Mouse (Mus musculus): ENCODE results near the gene Pagr1a. TPM values are rescaled to one million over a fixed set of nuclear protein-coding genes. Genes with fewer than 3 reads are reported as not detected.

The Pagr1a gene
- total and polyA plus RNA-seq, 3 experiments, result 60.2 to 85.9 TPM; not detected in 1

DNA sequence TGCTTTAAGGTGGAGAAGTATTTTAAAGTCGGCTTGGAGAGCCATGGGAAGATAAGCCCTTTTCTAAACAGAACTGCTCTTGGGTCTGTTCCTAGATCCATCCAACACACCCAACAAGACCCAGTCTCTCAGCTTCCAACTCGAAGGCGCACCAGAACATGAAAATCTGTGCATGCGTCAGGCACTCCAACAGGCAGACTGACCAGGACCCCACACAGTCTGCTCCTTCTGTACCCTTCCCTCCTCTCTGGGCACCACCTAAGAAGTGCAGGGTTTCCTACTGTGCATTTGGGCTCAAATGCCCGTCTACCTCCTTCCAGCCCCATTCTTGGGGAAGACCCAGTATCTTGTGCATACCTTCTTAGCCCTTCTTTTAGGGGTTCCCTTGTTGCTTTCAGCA lies 3.3 kb upstream of the Pagr1a start:
- no peak overlapping the region for H3K4me3 ChIP-seq (ENCODE audit: control insufficient read depth in 1 of 2, insufficient read depth in 1 of 2, low read depth in 2 of 2, low read length in 2 of 2)
- no peaks in the 10 kb centered on the region for H3K27me3 ChIP-seq (ENCODE audit: control insufficient read depth in 1 of 2, insufficient read depth in 2 of 2, low read length in 2 of 2)
- H3K4me1 ChIP-seq (ENCODE audit: control insufficient read depth in 1 of 2, insufficient read depth in 2 of 2, low read length in 2 of 2), result peaks cover 0 to 17% of the 10 kb centered on the region in 2 experiments; a peak in 3 of 4 replicates
- no peak for TF ChIP-seq BHLHE40 (IDR thresholded peaks at IDR 0.05; ENCODE audit: borderline replicate concordance, low read depth, low read length)
- TF ChIP-seq ZMIZ1 (IDR thresholded peaks at IDR 0.05; ENCODE audit: low read depth, low read length), result 0 out of 2 replicates have a peak, but pooled peaks have one; percentile 6
- H3K9me3 ChIP-seq (replicated peaks; ENCODE audit: insufficient read depth, low read length), result no peaks in the 10 kb centered on the region
- no peak overlapping the region for H3K27ac ChIP-seq (ENCODE audit: control insufficient read depth, low read depth, low read length)
- DNase-seq (ENCODE audit: low read depth, low spot score), result peak; percentile 38
- no peak overlapping the region for H3K9ac ChIP-seq (ENCODE audit: control insufficient read depth, low read depth, low read length, poor library complexity, severe bottlenecking)
- H3K36me3 ChIP-seq (ENCODE audit: control insufficient read depth in 1 of 2, insufficient read depth in 2 of 2, low read length in 2 of 2), result peaks cover 0 to 26% of the 10 kb centered on the region in 2 experiments; a peak in 3 of 4 replicates
- peaks cover 47% of the 10 kb centered on the region for H3K79me2 ChIP-seq (ENCODE audit: control insufficient read depth, insufficient read depth, low read length, poor library complexity)

DNA sequence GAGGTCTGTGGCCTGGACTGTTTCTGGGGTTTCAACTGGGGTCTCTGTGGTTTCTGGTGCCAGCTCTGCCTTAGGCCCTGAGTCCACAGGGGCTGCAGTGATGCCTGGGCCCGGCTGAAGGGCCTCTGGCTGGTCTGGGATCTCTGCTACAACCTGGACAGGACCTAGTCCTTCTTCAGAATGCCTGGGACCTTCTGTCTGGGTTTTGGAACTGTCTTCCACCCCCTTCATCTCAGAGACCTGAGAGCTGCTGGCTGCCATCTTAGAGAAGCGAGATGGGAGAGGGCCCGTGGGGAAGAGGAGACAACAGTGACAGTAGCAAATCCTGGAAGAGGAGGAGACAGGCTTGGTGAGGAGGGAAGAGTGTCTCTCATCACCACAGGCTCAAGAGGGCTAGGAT lies 2.9 kb upstream of the Pagr1a start:
- TF ChIP-seq POLR2A (IDR thresholded peaks at IDR 0.05; ENCODE audit: control insufficient read depth in 1 of 2, insufficient read depth in 1 of 2, low read depth in 1 of 2, low read length in 2 of 2, poor library complexity in 1 of 2) (no peak), KAT2A (conservative IDR thresholded peaks at IDR 0.05; ENCODE audit: low read depth, low read length) (no peak), TCF12 (IDR thresholded peaks at IDR 0.05; ENCODE audit: low read depth, low read length) (no peak), USF2 (IDR thresholded peaks at IDR 0.05; ENCODE audit: borderline replicate concordance in 1 of 2, insufficient read depth in 1 of 2, low read depth in 1 of 2, low read length in 2 of 2) (no peak), CHD1 (IDR thresholded peaks at IDR 0.05; ENCODE audit: low read depth, low read length) (no peak), TBP (IDR thresholded peaks at IDR 0.05; ENCODE audit: low read depth, low read length) (no peak), USF1 (IDR thresholded peaks at IDR 0.05; ENCODE audit: low read depth, low read length) (no peak), TAL1 (IDR thresholded peaks at IDR 0.05; ENCODE audit: low read length) (no peak), NRF1 (IDR thresholded peaks at IDR 0.05; ENCODE audit: insufficient read depth, low read depth, low read length, poor library complexity, severe bottlenecking) (no peak), MAZ (IDR thresholded peaks at IDR 0.05; ENCODE audit: low read depth, low read length) (no peak), JUND (IDR thresholded peaks at IDR 0.05; ENCODE audit: low read depth, low read length) (no peak)
- H3K27me3 ChIP-seq (ENCODE audit: control insufficient read depth in 1 of 2, insufficient read depth in 2 of 2, low read length in 2 of 2), result no peaks in the 10 kb centered on the region
- H3K9ac ChIP-seq (ENCODE audit: control insufficient read depth, low read depth, low read length, poor library complexity, severe bottlenecking), result no peak overlapping the region
- peaks cover 0 to 26% of the 10 kb centered on the region in 2 experiments; a peak in 3 of 4 replicates for H3K36me3 ChIP-seq (ENCODE audit: control insufficient read depth in 1 of 2, insufficient read depth in 2 of 2, low read length in 2 of 2)
- peaks cover 0 to 19% of the 10 kb centered on the region in 2 experiments; a peak in 3 of 4 replicates for H3K4me1 ChIP-seq (ENCODE audit: control insufficient read depth in 1 of 2, insufficient read depth in 2 of 2, low read length in 2 of 2)
- DNase-seq (ENCODE audit: low read depth, low spot score), result no peak
- H3K79me2 ChIP-seq (ENCODE audit: control insufficient read depth, insufficient read depth, low read length, poor library complexity), result peaks cover 45% of the 10 kb centered on the region
- no peaks in the 10 kb centered on the region for H3K9me3 ChIP-seq (replicated peaks; ENCODE audit: insufficient read depth, low read length)
- H3K27ac ChIP-seq (ENCODE audit: control insufficient read depth, low read depth, low read length), result no peak overlapping the region
- H3K4me3 ChIP-seq (ENCODE audit: control insufficient read depth in 1 of 2, insufficient read depth in 1 of 2, low read depth in 2 of 2, low read length in 2 of 2), result no peak overlapping the region

DNA sequence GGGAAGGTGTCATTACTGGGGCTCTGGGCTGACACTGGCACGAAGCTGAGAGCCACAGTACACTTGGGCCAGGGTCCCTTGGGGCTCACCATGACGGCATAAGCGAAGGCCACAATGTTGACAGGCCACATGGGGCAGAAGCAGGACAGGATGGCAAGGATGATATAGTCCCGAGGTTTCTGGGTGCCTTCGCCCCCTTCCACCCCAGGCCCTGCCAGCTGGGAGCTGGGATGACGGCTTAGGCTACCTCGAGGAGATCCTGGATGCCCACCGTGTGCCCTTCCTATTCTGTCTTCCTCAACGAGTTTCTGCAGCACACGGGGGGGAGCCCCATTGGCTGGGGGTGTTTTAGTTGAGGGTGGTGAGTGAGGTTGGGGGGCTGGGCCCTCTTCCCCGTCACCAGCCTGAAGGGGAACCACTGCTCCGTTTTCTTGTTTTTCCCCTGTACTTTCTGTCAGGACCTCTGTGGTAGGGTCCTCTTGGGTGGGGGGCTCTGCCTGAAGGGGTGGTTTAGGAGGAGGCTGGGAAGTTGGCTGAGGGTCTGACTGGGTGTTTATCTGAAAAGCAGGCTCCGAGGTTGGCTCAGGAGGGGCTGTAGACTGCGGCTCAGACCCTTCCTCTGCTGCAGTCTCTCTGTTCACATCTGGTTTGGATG lies 2.3 kb upstream of the Pagr1a start:
- Histone ChIP-seq H3K36me3 (ENCODE audit: control insufficient read depth in 1 of 2, insufficient read depth in 2 of 2, low read length in 2 of 2) (peaks cover 0 to 26% of the 10 kb centered on the region in 2 experiments; a peak in 3 of 4 replicates), H3K9ac (ENCODE audit: control insufficient read depth, low read depth, low read length, poor library complexity, severe bottlenecking) (no peak overlapping the region), H3K4me3 (ENCODE audit: control insufficient read depth in 1 of 2, insufficient read depth in 1 of 2, low read depth in 2 of 2, low read length in 2 of 2) (no peak overlapping the region), H3K27me3 (ENCODE audit: control insufficient read depth in 1 of 2, insufficient read depth in 2 of 2, low read length in 2 of 2) (no peaks in the 10 kb centered on the region), H3K27ac (ENCODE audit: control insufficient read depth, low read depth, low read length) (no peak overlapping the region), H3K9me3 (replicated peaks; ENCODE audit: insufficient read depth, low read length) (no peaks in the 10 kb centered on the region), H3K4me1 (ENCODE audit: control insufficient read depth in 1 of 2, insufficient read depth in 2 of 2, low read length in 2 of 2) (peaks cover 0 to 21% of the 10 kb centered on the region in 2 experiments; a peak in 3 of 4 replicates), H3K79me2 (ENCODE audit: control insufficient read depth, insufficient read depth, low read length, poor library complexity) (peaks cover 41% of the 10 kb centered on the region)
- no peak for DNase-seq (ENCODE audit: low read depth, low spot score)
- TF ChIP-seq MYC (IDR thresholded peaks at IDR 0.05; ENCODE audit: low read depth, low read length), result no peak
- no peak for TF ChIP-seq CHD1 (IDR thresholded peaks at IDR 0.05; ENCODE audit: low read depth, low read length)
- TF ChIP-seq NELFE (IDR thresholded peaks at IDR 0.05; ENCODE audit: low read depth, low read length), result no peak
- no peak for TF ChIP-seq ZMIZ1 (IDR thresholded peaks at IDR 0.05; ENCODE audit: low read depth, low read length)
- no peak for TF ChIP-seq NRF1 (IDR thresholded peaks at IDR 0.05; ENCODE audit: insufficient read depth, low read depth, low read length, poor library complexity, severe bottlenecking)
- no peak for TF ChIP-seq TCF12 (IDR thresholded peaks at IDR 0.05; ENCODE audit: low read depth, low read length)
- TF ChIP-seq MAFK (IDR thresholded peaks at IDR 0.05; ENCODE audit: borderline replicate concordance, low read depth, low read length), result no peak
- TF ChIP-seq ZKSCAN1 (IDR thresholded peaks at IDR 0.05; ENCODE audit: low read depth, low read length), result no peak
- no peak for TF ChIP-seq MYB (IDR thresholded peaks at IDR 0.05; ENCODE audit: low read depth, low read length)
- TF ChIP-seq CTCF (IDR thresholded peaks at IDR 0.05 in 2 of 3, conservative IDR thresholded peaks at IDR 0.05 in 1 of 3; ENCODE audit: control insufficient read depth in 1 of 3, insufficient read depth in 1 of 3, low read depth in 2 of 3, low read length in 3 of 3, poor library complexity in 1 of 3, severe bottlenecking in 1 of 3), result no peak
- TF ChIP-seq BHLHE40 (IDR thresholded peaks at IDR 0.05; ENCODE audit: borderline replicate concordance, low read depth, low read length), result no peak
- TF ChIP-seq ZC3H11A (IDR thresholded peaks at IDR 0.05; ENCODE audit: low read depth, low read length), result no peak
- no peak for TF ChIP-seq ELF1 (IDR thresholded peaks at IDR 0.05; ENCODE audit: low read depth, low read length)
- no peak for TF ChIP-seq ZNF384 (IDR thresholded peaks at IDR 0.05; ENCODE audit: low read depth, low read length)

All from MEL (cell line).